Mouse (Mus musculus): Measurements from ENCODE around the gene Tbc1d20. TPM values are rescaled to one million over a fixed set of nuclear protein-coding genes. Genes with fewer than 3 reads are reported as not detected.
"Not testable (repeated sequence)": the region's sequence is repeated elsewhere in the genome, so short reads cannot be mapped to it uniquely, and the experiment has no call there.

Tbc1d20 gene
- polyA plus RNA-seq, 1 experiment from 2014 or later = 35.3 TPM

- 0 out of 2 replicates have a peak, but pooled peaks have one; percentile 13 for ATAC-seq (ENCODE audit: low FRiP score, low read depth)
- no peaks in the 10 kb centered on the region for H3K9me3 ChIP-seq
- H3K36me3 ChIP-seq = no peaks in the 10 kb centered on the region
- peak overlapping the region; percentile 56 for H3K4me3 ChIP-seq
- 12% methylated on average over 10 of the region's 10 CpGs for WGBS
- H3K4me1 ChIP-seq = peaks cover 10% of the 10 kb centered on the region
- peak overlapping the region; percentile 72 for H3K4me2 ChIP-seq (replicated peaks)
- H3K27ac ChIP-seq (replicated peaks) = no peak overlapping the region
- H3K9ac ChIP-seq (replicated peaks) = peak overlapping the region; percentile 57
- peaks cover 19% of the 10 kb centered on the region for H3K27me3 ChIP-seq
These were observed 50.7 kb downstream of the Tbc1d20 start for GRCm38 (mm10) chr2:152344361-152344760.

- no peak overlapping the region for H3K4me2 ChIP-seq (replicated peaks)
- ATAC-seq (ENCODE audit: low FRiP score, low read depth) = no peak
- no peak overlapping the region for H3K9ac ChIP-seq (replicated peaks)
- no peak overlapping the region for H3K4me3 ChIP-seq
- no peak overlapping the region for H3K27ac ChIP-seq (replicated peaks)
- WGBS = 64% methylated on average over 5 of the region's 5 CpGs
- H3K36me3 ChIP-seq = no peaks in the 10 kb centered on the region
- H3K27me3 ChIP-seq = peaks cover 19% of the 10 kb centered on the region
- peaks cover 10% of the 10 kb centered on the region for H3K4me1 ChIP-seq
- H3K9me3 ChIP-seq = no peaks in the 10 kb centered on the region
These were observed 51.3 kb downstream of the Tbc1d20 start for GRCm38 (mm10) chr2:152344909-152345308.

GRCm38 (mm10) chr2:152345393-152345792, 51.8 kb downstream of the Tbc1d20 start:
- H3K27me3 ChIP-seq = peaks cover 19% of the 10 kb centered on the region
- 60% methylated on average over 6 of the region's 6 CpGs for WGBS
- H3K4me3 ChIP-seq = no peak overlapping the region
- H3K9me3 ChIP-seq = no peaks in the 10 kb centered on the region
- H3K9ac ChIP-seq (replicated peaks) = no peak overlapping the region
- no peak for ATAC-seq (ENCODE audit: low FRiP score, low read depth)
- H3K36me3 ChIP-seq = no peaks in the 10 kb centered on the region
- H3K4me1 ChIP-seq = peaks cover 10% of the 10 kb centered on the region
- H3K4me2 ChIP-seq (replicated peaks) = no peak overlapping the region
- H3K27ac ChIP-seq (replicated peaks) = no peak overlapping the region

- Histone ChIP-seq H3K4me1 (peaks cover 10% of the 10 kb centered on the region), H3K36me3 (no peaks in the 10 kb centered on the region), H3K9me3 (no peaks in the 10 kb centered on the region), H3K27ac (replicated peaks) (no peak overlapping the region), H3K9ac (replicated peaks) (no peak overlapping the region), H3K4me2 (replicated peaks) (no peak overlapping the region), H3K27me3 (peaks cover 19% of the 10 kb centered on the region), H3K4me3 (no peak overlapping the region)
- 43% methylated on average over 9 of the region's 9 CpGs for WGBS
- ATAC-seq (ENCODE audit: low FRiP score, low read depth) = no peak
These were observed 53.3 kb downstream of the Tbc1d20 start for GRCm38 (mm10) chr2:152346776-152347465.

GRCm38 (mm10) chr2:152347722-152348121, 54.1 kb downstream of the Tbc1d20 start:
- Histone ChIP-seq H3K27me3 (peaks cover 18% of the 10 kb centered on the region), H3K36me3 (no peaks in the 10 kb centered on the region), H3K9ac (replicated peaks) (no peak overlapping the region), H3K4me1 (peaks cover 10% of the 10 kb centered on the region), H3K4me3 (no peak overlapping the region), H3K9me3 (no peaks in the 10 kb centered on the region), H3K27ac (replicated peaks) (no peak overlapping the region), H3K4me2 (replicated peaks) (no peak overlapping the region)
- WGBS = 75% methylated on average over 2 of the region's 2 CpGs
- no peak for ATAC-seq (ENCODE audit: low FRiP score, low read depth)

GRCm38 (mm10) chr2:152349205-152349604, 55.6 kb downstream of the Tbc1d20 start:
- Histone ChIP-seq H3K9ac (replicated peaks) (no peak overlapping the region), H3K27ac (replicated peaks) (no peak overlapping the region), H3K4me3 (no peak overlapping the region), H3K27me3 (peaks cover 14% of the 10 kb centered on the region), H3K9me3 (no peaks in the 10 kb centered on the region), H3K4me1 (peaks cover 4% of the 10 kb centered on the region), H3K36me3 (no peaks in the 10 kb centered on the region), H3K4me2 (replicated peaks) (no peak overlapping the region)
- ATAC-seq (ENCODE audit: low FRiP score, low read depth) = no peak
- WGBS = 88% methylated on average over 6 of the region's 6 CpGs

GRCm38 (mm10) chr2:152349842-152350540, 56.4 kb downstream of the Tbc1d20 start:
- ATAC-seq (ENCODE audit: low FRiP score, low read depth) = no peak
- H3K36me3 ChIP-seq = no peaks in the 10 kb centered on the region
- H3K27me3 ChIP-seq = peaks cover 8% of the 10 kb centered on the region
- H3K9me3 ChIP-seq = no peaks in the 10 kb centered on the region
- no peaks in the 10 kb centered on the region for H3K4me1 ChIP-seq
- 94% methylated on average over 8 of the region's 8 CpGs for WGBS
- no peak overlapping the region for H3K27ac ChIP-seq (replicated peaks)
- no peak overlapping the region for H3K9ac ChIP-seq (replicated peaks)
- H3K4me3 ChIP-seq = no peak overlapping the region
- no peak overlapping the region for H3K4me2 ChIP-seq (replicated peaks)

- H3K27me3 ChIP-seq = no peaks in the 10 kb centered on the region
- ATAC-seq (ENCODE audit: low FRiP score, low read depth) = no peak
- no peaks in the 10 kb centered on the region for H3K36me3 ChIP-seq
- no peak overlapping the region for H3K4me2 ChIP-seq (replicated peaks)
- no peak overlapping the region for H3K27ac ChIP-seq (replicated peaks)
- no peaks in the 10 kb centered on the region for H3K9me3 ChIP-seq
- WGBS = 94% methylated on average over 3 of the region's 3 CpGs
- no peak overlapping the region for H3K4me3 ChIP-seq
- H3K4me1 ChIP-seq = no peaks in the 10 kb centered on the region
- H3K9ac ChIP-seq (replicated peaks) = no peak overlapping the region
These were observed 63.6 kb downstream of the Tbc1d20 start for GRCm38 (mm10) chr2:152357254-152357653.

- not testable (repeated sequence) for H3K4me1 ChIP-seq; H3K4me2 ChIP-seq (replicated peaks); H3K9me3 ChIP-seq; H3K9ac ChIP-seq (replicated peaks); H3K4me3 ChIP-seq; ATAC-seq (ENCODE audit: low FRiP score, low read depth); H3K27me3 ChIP-seq; H3K36me3 ChIP-seq; H3K27ac ChIP-seq (replicated peaks)
- 76% methylated on average over 5 of the region's 5 CpGs for WGBS
These were observed 65.3 kb downstream of the Tbc1d20 start for GRCm38 (mm10) chr2:152358977-152359376.

- whole genome bisulfite sequencing = 74% methylated on average over 5 of the region's 5 CpGs
- Histone ChIP-seq H3K27ac (replicated peaks) (no peak overlapping the region), H3K4me3 (no peak overlapping the region), H3K4me1 (peaks cover 6% of the 10 kb centered on the region; the same call in 1 of the 2 replicates), H3K9ac (replicated peaks) (no peak overlapping the region), H3K4me2 (replicated peaks) (no peak overlapping the region), H3K27me3 (no peaks in the 10 kb centered on the region), H3K36me3 (no peaks in the 10 kb centered on the region), H3K9me3 (no peaks in the 10 kb centered on the region)
- no peak for ATAC-seq (ENCODE audit: low FRiP score, low read depth)
These were observed 66.0 kb downstream of the Tbc1d20 start for GRCm38 (mm10) chr2:152359616-152360015.

- Histone ChIP-seq H3K36me3 (no peaks in the 10 kb centered on the region), H3K4me2 (replicated peaks) (no peak overlapping the region), H3K4me1 (peaks cover 6% of the 10 kb centered on the region; the same call in 1 of the 2 replicates), H3K9ac (replicated peaks) (peak overlapping the region; percentile 28; the same call in 1 of the 2 replicates), H3K9me3 (no peaks in the 10 kb centered on the region), H3K27ac (replicated peaks) (no peak overlapping the region), H3K27me3 (no peaks in the 10 kb centered on the region), H3K4me3 (no peak overlapping the region)
- ATAC-seq (ENCODE audit: low FRiP score, low read depth) = no peak
- 65% methylated on average over 7 of the region's 7 CpGs for WGBS
These were observed 66.7 kb downstream of the Tbc1d20 start for GRCm38 (mm10) chr2:152360271-152360775.

- Histone ChIP-seq H3K27me3 (no peaks in the 10 kb centered on the region), H3K4me1 (peaks cover 6% of the 10 kb centered on the region; the same call in 1 of the 2 replicates), H3K4me2 (replicated peaks) (no peak overlapping the region), H3K9ac (replicated peaks) (no peak overlapping the region), H3K4me3 (no peak overlapping the region), H3K9me3 (no peaks in the 10 kb centered on the region), H3K27ac (replicated peaks) (no peak overlapping the region), H3K36me3 (no peaks in the 10 kb centered on the region)
- whole genome bisulfite sequencing = 86% methylated on average over 8 of the region's 8 CpGs
- ATAC-seq (ENCODE audit: low FRiP score, low read depth) = no peak
These were observed 67.6 kb downstream of the Tbc1d20 start for GRCm38 (mm10) chr2:152361193-152361592.
